Mouse (Mus musculus) forebrain, embryonic 12.5 days (tissue): ENCODE measurements at regions not wholly inside any gene's neighbourhood (a gene's known extent, or its start where the extent isn't known, plus 50 kb on each side); places are given as distances from the start of the nearest gene placed in this dataset. TPM values are rescaled to one million over a fixed set of nuclear protein-coding genes. Genes with fewer than 3 reads are reported as not detected.

Experiments used
- ATAC-seq: fragments of 200-750 bp; cut with Nextera tagmentation; 2 replicates; pipeline ENCODE4 v1.8.0; 2017; ENCODE audit warnings: moderate TSS enrichment; ENCODE audit not compliant: low FRiP score
- H3K27ac ChIP-seq: fragments of 300-500 bp; sonication (generic); 2 replicates; pipeline ENCODE4 v1.5.1; 2016; ENCODE audit warnings: mild to moderate bottlenecking
- H3K27me3 ChIP-seq: fragments of 300-500 bp; sonication (generic); 2 replicates; pipeline ENCODE4 v1.6.1; 2016; ENCODE audit warnings: mild to moderate bottlenecking
- H3K36me3 ChIP-seq: fragments of 300-500 bp; sonication (generic); replicated peaks from 2 replicates; pipeline ENCODE4 v1.6.1; 2016; ENCODE audit warnings: mild to moderate bottlenecking
- H3K4me1 ChIP-seq: fragments of 300-500 bp; sonication (generic); 2 replicates; pipeline ENCODE4 v1.6.1; 2016
- H3K4me2 ChIP-seq: fragments of 300-500 bp; sonication (generic); 2 replicates; pipeline ENCODE4 v1.6.1; 2016; ENCODE audit warnings: mild to moderate bottlenecking, moderate library complexity
- H3K4me3 ChIP-seq: fragments of 300-500 bp; sonication (generic); replicated peaks from 2 replicates; pipeline ENCODE4 v1.5.1; 2016; ENCODE audit warnings: mild to moderate bottlenecking
- H3K9ac ChIP-seq: fragments of 300-500 bp; sonication (generic); 2 replicates; pipeline ENCODE4 v1.6.1; 2016; ENCODE audit warnings: mild to moderate bottlenecking
- H3K9me3 ChIP-seq: fragments of 300-500 bp; sonication (generic); 2 replicates; pipeline ENCODE4 v1.6.1; 2016
- WGBS: fragments of 180-500 bp; shearing (Covaris S2); methylation state at CpG from one replicate; pipeline ENCODE4 v1.1.7; 2016; 5-methylcytosine and 5-hydroxymethylcytosine counted together
- microRNA-seq: library from miRNA; unstranded; fragments of <30 nt; microRNA quantifications from one replicate; pipeline ENCODE4, GENCODE M21; 2017

DNA sequence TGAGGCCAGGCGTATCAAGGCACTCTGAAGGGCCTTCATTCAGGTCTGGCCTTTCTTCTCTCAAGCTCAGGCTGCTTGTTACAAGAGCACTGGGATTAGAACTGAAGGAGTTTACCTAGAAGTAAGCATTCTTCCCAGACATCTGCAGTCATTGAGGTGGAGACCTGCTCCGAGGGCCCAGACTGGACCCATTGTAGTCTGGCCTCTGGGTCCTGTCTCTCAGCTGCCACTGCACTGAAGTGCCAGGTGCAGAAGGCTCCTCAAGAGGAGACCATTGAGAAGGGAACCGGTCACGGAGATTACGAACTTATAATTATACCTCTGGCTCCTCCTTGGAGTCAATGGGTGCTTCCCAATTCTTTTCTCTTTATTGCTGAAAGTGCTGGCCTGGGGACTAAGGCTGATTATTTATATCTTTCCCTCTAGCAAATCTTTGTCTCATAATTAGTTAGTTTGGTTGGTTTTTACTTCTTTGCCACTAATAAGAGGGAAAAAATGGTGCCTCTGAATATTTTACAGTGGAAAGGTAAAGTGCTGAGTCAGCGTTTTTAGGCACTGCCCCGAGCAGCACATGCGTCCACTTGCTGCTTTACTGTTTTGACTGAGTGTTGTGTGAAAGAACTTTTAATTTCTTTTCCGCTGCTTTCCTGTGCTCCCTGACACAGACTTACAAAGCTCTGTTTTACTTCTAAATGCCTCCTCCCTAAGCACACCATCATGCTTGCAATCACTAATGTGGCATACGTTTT, 1202.0 kb downstream of the A830018L16Rik start:
- Histone ChIP-seq H3K4me1 (peaks cover 5% of the 10 kb centered on the region; the same call in 1 of the 2 replicates), H3K9ac (no peak overlapping the region), H3K27me3 (no peaks in the 10 kb centered on the region), H3K4me3 (no peak overlapping the region), H3K9me3 (no peaks in the 10 kb centered on the region), H3K4me2 (no peak overlapping the region), H3K27ac (no peak overlapping the region), H3K36me3 (no peaks in the 10 kb centered on the region)
- no peak for ATAC-seq
- WGBS, result 66% methylated on average over 10 of the region's 10 CpGs

DNA sequence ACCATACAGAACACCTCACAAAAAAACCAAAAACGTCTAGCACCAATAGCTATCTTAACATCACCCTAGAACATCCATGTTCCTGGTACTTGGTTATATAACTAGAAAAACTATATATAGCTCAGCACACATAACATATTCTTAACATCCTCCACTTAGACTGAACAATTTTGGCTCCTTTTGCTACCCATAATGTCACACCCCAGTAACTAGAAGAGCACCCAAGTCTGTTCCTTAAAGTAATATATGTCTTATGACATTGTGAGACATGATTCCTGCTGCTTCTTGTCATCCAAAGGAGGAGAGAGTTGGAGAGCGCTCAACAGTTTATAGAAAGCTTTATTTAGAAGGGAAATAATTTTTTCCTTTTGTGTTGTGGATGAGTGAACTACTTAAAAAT, 1206.1 kb downstream of the A830018L16Rik start:
- H3K4me2 ChIP-seq, result no peak overlapping the region
- no peak overlapping the region for H3K27ac ChIP-seq
- no peaks in the 10 kb centered on the region for H3K9me3 ChIP-seq
- no peak overlapping the region for H3K9ac ChIP-seq
- H3K4me3 ChIP-seq, result no peak overlapping the region
- H3K36me3 ChIP-seq, result no peaks in the 10 kb centered on the region
- ATAC-seq, result no peak
- H3K27me3 ChIP-seq, result 0 out of 2 replicates have a peak, but pooled peaks cover 2% of the 10 kb centered on the region
- H3K4me1 ChIP-seq, result peaks cover 5% of the 10 kb centered on the region; the same call in 1 of the 2 replicates
- WGBS, result 83% methylated on average over 2 of the region's 2 CpGs

- 88% methylated on average over 6 of the region's 6 CpGs for WGBS
Measured at GRCm38 (mm10) chr1:12620825-12621224, 1206.9 kb downstream of the A830018L16Rik start.

GRCm38 (mm10) chr1:12623158-12623557, 1209.3 kb downstream of the A830018L16Rik start:
- no peak for ATAC-seq
- 90% methylated on average over 4 of the region's 4 CpGs for WGBS
- no peaks in the 10 kb centered on the region for H3K4me1 ChIP-seq
- H3K9ac ChIP-seq, result no peak overlapping the region
- H3K27ac ChIP-seq, result no peak overlapping the region
- no peaks in the 10 kb centered on the region for H3K36me3 ChIP-seq
- no peak overlapping the region for H3K4me3 ChIP-seq
- H3K27me3 ChIP-seq, result 0 out of 2 replicates have a peak, but pooled peaks cover 2% of the 10 kb centered on the region
- no peak overlapping the region for H3K4me2 ChIP-seq
- H3K9me3 ChIP-seq, result no peaks in the 10 kb centered on the region

More at GRCm38 (mm10) chr1:12620825-12621224, 1206.9 kb downstream of the A830018L16Rik start:
- ATAC-seq, result no peak
- H3K4me2 ChIP-seq, result no peak overlapping the region
- H3K36me3 ChIP-seq, result no peaks in the 10 kb centered on the region
- H3K4me1 ChIP-seq, result peaks cover 3% of the 10 kb centered on the region; the same call in 1 of the 2 replicates
- no peak overlapping the region for H3K27ac ChIP-seq
- no peak overlapping the region for H3K9ac ChIP-seq
- no peak overlapping the region for H3K4me3 ChIP-seq
- H3K9me3 ChIP-seq, result no peaks in the 10 kb centered on the region
- H3K27me3 ChIP-seq, result 0 out of 2 replicates have a peak, but pooled peaks cover 2% of the 10 kb centered on the region

- no peaks in the 10 kb centered on the region for H3K27me3 ChIP-seq
- H3K4me2 ChIP-seq, result no peak overlapping the region
- H3K27ac ChIP-seq, result no peak overlapping the region
- no peak overlapping the region for H3K9ac ChIP-seq
- no peak overlapping the region for H3K4me3 ChIP-seq
- 93% methylated on average over 3 of the region's 3 CpGs for WGBS
- no peaks in the 10 kb centered on the region for H3K36me3 ChIP-seq
- no peak for ATAC-seq
- H3K4me1 ChIP-seq, result peaks cover 8% of the 10 kb centered on the region
- no peaks in the 10 kb centered on the region for H3K9me3 ChIP-seq
Measured at GRCm38 (mm10) chr1:12633049-12633448, 1219.1 kb downstream of the A830018L16Rik start.

DNA sequence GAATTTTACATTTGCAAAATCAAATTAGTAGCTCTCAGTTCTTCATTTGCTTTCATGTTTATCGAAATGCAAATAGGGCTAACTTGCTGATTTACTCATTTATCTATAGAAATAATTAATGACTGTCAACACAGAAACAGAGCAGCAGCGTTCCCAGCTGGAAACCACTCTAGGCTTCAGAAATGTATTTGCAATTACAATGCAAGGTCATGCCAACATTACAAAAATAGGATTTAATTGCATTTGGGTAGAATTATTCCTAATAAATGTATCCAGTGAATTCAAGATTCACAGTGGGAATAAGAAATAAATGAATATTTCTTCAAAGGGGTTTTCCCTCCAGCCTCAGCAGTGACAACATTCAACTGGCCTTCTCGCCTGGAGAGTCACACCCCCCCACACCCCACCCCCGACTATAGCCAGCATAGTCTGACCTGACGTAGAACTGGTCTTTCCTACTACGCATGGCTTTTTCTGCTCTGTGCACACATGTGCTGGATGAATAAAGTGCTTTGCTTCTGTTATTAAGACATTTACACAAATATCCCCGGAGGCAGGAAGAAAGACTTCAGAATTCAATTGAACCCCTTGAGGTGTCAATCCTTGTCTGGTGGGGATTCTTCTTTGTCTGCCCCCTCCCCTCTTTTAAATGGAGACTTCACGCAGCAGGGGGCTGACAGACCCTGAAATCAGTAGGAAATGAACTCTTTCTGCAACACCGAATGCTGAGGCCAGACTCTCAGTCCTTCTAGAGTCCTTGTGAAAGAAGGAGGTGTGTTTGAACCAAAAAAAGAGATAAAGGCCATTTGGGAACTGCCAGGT, 1222.6 kb downstream of the A830018L16Rik start:
- H3K4me1 ChIP-seq, result peaks cover 8% of the 10 kb centered on the region
- no peak overlapping the region for H3K4me2 ChIP-seq
- H3K4me3 ChIP-seq, result no peak overlapping the region
- 16% methylated on average over 9 of the region's 9 CpGs for WGBS
- H3K9me3 ChIP-seq, result no peaks in the 10 kb centered on the region
- peak; percentile 80 for ATAC-seq
- 0 out of 2 replicates have a peak, but pooled peaks cover 10% of the 10 kb centered on the region for H3K27me3 ChIP-seq
- H3K9ac ChIP-seq, result no peak overlapping the region
- H3K27ac ChIP-seq, result no peak overlapping the region
- H3K36me3 ChIP-seq, result no peaks in the 10 kb centered on the region

- H3K9me3 ChIP-seq, result no peaks in the 10 kb centered on the region
- no peak overlapping the region for H3K4me3 ChIP-seq
- no peaks in the 10 kb centered on the region for H3K36me3 ChIP-seq
- peaks cover 8% of the 10 kb centered on the region for H3K4me1 ChIP-seq
- ATAC-seq, result no peak
- H3K9ac ChIP-seq, result no peak overlapping the region
- H3K27ac ChIP-seq, result no peak overlapping the region
- 64% methylated on average over 4 of the region's 4 CpGs for WGBS
- no peak overlapping the region for H3K4me2 ChIP-seq
- 0 out of 2 replicates have a peak, but pooled peaks cover 11% of the 10 kb centered on the region for H3K27me3 ChIP-seq
Measured at GRCm38 (mm10) chr1:12640983-12641382, 1227.1 kb downstream of the A830018L16Rik start.

Small RNAs in the stretch of these regions (microRNA-seq; reads per million reads assigned to microRNA genes)
- gene Mir6341, result not detected
